Mouse (Mus musculus) heart, postnatal 0 days (tissue): ENCODE results near the gene Kif13a. TPM values are rescaled to one million over a fixed set of nuclear protein-coding genes. Genes with fewer than 3 reads are reported as not detected.

ENCODE experiments used
- ATAC-seq: fragments of 200-750 bp; cut with Nextera tagmentation; 2 replicates; pipeline ENCODE4 v1.8.0; 2017; ENCODE audit warnings: low read depth, moderate number of reproducible peaks, moderate library complexity; ENCODE audit not compliant: insufficient read depth
- DNase-seq: peaks from one replicate; pipeline ENCODE4 v3.0.0-alpha.2; 2016; ENCODE audit warnings: low spot score
- H3K27ac ChIP-seq: fragments of 300-500 bp; sonication (generic); 2 replicates; pipeline ENCODE4 v1.5.1; 2014; ENCODE audit warnings: low read depth, mild to moderate bottlenecking
- H3K27me3 ChIP-seq: fragments of 300-500 bp; sonication (generic); 2 replicates; pipeline ENCODE4 v1.6.1; 2014; ENCODE audit warnings: low read length, mixed read lengths; ENCODE audit not compliant: control insufficient read depth, insufficient read depth
- H3K36me3 ChIP-seq: fragments of 300-500 bp; sonication (generic); replicated peaks from 2 replicates; pipeline ENCODE4 v1.6.1; 2014; ENCODE audit warnings: low read length, mixed read lengths; ENCODE audit not compliant: control insufficient read depth, insufficient read depth
- H3K4me1 ChIP-seq: fragments of 300-500 bp; sonication (generic); 2 replicates; pipeline ENCODE4 v1.6.1; 2014; ENCODE audit warnings: antibody characterized with exemption; ENCODE audit not compliant: control insufficient read depth, insufficient read depth
- H3K4me2 ChIP-seq: fragments of 300-500 bp; sonication (generic); 2 replicates; pipeline ENCODE4 v1.6.1; 2014; ENCODE audit warnings: low read depth, mild to moderate bottlenecking, low read length, moderate library complexity
- H3K4me3 ChIP-seq: fragments of 300-500 bp; sonication (generic); 2 replicates; pipeline ENCODE4 v1.5.1; 2014; ENCODE audit warnings: low read depth, low read length
- H3K9ac ChIP-seq: fragments of 300-500 bp; sonication (generic); replicated peaks from 2 replicates; pipeline ENCODE4 v1.6.1; 2014; ENCODE audit warnings: low read depth, low read length, mixed read lengths
- H3K9me3 ChIP-seq: fragments of 300-500 bp; sonication (generic); replicated peaks from 2 replicates; pipeline ENCODE4 v1.6.1; 2016; ENCODE audit warnings: low read length; ENCODE audit not compliant: control insufficient read depth
- CTCF ChIP-seq: IDR thresholded peaks from 2 replicates; pipeline ENCODE4 v1.5.1; 2016; ENCODE audit warnings: antibody characterized with exemption, control low read depth, low read depth
- EP300 ChIP-seq: IDR thresholded peaks from 2 replicates; pipeline ENCODE4 v1.6.1; 2016; ENCODE audit warnings: antibody characterized with exemption, low read depth
- WGBS: fragments of 180-500 bp; shearing (Covaris S2); extraction: QIAGEN DNeasy Blood & Tissue Kit; methylation state at CpG from one replicate; pipeline ENCODE4 v1.1.7; 2014; 5-methylcytosine and 5-hydroxymethylcytosine counted together
- polyA plus RNA-seq: library from polyadenylated mRNA; unstranded; fragments of >200 nt; fragmentation: Nextera tagmentation; extraction: Ambion mirVana; gene quantifications from 2 replicates; pipeline ENCODE4 v1.2.1, GENCODE M21; 2015
- total RNA-seq: library from RNA; depleted of rRNA; stranded (reverse); fragments of >200 nt; gene quantifications from 2 replicates; pipeline ENCODE4 v1.2.3, GENCODE M21; 2014; ENCODE audit warnings: low replicate concordance

Kif13a gene
- total and polyA plus RNA-seq, 2 experiments from 2014 or later: 36.7 to 81.8 TPM

DNA sequence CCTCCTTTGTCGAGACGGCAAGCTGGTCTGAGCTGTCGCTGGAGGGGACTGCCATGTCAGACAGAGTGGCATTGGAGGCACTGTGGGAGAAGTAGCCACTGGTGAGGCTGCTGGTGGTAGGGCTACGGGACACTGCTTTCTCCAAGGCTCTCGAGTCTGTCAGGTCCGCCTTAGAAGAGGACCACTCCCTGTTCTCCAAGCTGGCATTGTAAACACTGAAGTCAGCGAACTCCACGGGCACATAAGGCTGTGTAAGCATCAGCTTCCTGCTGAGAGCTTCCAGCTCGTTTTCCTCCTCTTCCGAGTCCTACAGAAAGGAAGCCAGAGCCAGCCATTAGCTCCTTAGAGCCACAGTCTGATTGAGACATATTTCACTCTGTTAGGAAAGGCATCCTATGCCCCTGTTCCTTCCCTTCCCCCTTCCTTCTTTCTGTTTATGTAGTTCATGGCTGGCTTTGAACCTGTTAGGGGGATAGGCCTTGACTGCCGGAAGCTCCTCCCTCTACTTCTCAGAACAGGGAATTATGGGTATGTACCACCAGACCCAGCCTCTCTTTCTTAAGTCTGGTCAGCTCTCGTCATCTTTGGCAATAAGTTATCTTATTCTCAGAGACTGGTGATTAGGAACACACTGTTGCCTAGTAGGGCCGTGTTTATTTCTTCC lies 177.0 kb downstream of the Kif13a start:
- no peak for DNase-seq
- H3K36me3 ChIP-seq: peaks cover 62% of the 10 kb centered on the region
- ATAC-seq: no peak
- no peak overlapping the region for H3K9ac ChIP-seq
- H3K9me3 ChIP-seq: no peaks in the 10 kb centered on the region
- no peaks in the 10 kb centered on the region for H3K27me3 ChIP-seq
- H3K27ac ChIP-seq: no peak overlapping the region
- no peak overlapping the region for H3K4me2 ChIP-seq
- TF ChIP-seq EP300 (no peak), CTCF (no peak)
- WGBS: 78% methylated on average over 13 of the region's 13 CpGs
- no peaks in the 10 kb centered on the region for H3K4me1 ChIP-seq
- H3K4me3 ChIP-seq: no peak overlapping the region

DNA sequence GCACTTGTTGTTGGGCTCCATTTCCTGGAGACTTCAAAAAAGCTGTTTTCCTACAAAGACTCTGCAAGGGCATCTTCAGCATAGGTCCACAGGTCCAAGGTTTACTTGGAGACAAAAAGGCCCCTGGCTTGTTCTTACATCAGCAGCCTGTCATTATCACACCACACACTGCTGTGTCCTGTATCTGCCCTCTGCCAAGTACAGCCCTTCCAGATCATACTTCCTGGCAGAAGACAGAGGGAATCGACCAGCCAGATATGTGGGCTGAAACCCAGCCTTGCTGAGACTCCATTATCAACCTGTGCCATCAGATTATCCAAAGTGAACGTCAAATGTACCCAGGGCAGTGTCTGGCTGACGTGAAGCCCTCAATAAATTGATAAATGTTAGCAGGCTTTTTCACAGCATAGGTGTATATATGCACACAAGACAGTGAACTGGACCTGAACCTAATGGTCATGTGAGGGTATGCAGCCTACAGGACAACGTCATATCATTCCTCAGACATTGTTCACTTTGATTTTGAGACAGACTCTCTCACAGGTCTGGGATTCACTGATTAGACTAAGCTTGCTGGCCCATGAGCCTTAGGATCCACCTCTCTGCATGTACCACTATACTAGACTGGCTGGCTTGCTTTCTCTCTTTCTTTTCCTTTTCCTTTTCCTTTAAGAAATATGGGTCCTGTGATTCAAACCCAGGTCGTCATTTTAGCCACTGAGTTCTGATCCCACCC lies 181.4 kb downstream of the Kif13a start:
- 43% methylated on average over 5 of the region's 5 CpGs for WGBS
- no peak for ATAC-seq
- H3K4me1 ChIP-seq: no peaks in the 10 kb centered on the region

DNA sequence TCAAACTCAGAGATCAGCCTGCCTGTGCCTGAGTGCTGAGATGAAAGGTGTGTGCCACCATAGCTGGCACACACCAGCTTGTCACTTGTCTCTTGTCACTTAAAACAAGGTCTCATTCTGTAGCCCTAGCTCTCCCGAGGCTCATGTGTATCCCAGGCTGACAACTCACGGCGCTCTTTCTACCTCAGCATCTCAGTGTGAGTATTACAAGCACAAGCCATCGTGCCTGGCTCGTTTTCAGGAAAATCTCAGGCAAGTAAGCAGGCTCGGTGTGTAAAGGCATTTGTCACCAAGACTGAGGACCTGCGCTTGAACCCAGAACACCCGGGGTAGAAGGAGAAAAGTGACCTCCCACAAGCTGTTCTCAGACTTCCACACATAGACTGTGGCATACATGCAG lies 185.8 kb downstream of the Kif13a start:
- 65% methylated on average over 8 of the region's 8 CpGs for WGBS
- no peak for TF ChIP-seq EP300
- TF ChIP-seq CTCF: no peak
- ATAC-seq: no peak

More for the DNA sequence above, 181.4 kb downstream of the Kif13a start:
- no peak for DNase-seq
- H3K9ac ChIP-seq: no peak overlapping the region
- no peaks in the 10 kb centered on the region for H3K27me3 ChIP-seq
- H3K27ac ChIP-seq: no peak overlapping the region
- no peak for TF ChIP-seq CTCF
- TF ChIP-seq EP300: no peak
- H3K36me3 ChIP-seq: peaks cover 48% of the 10 kb centered on the region
- H3K4me2 ChIP-seq: no peak overlapping the region
- no peak overlapping the region for H3K4me3 ChIP-seq
- no peaks in the 10 kb centered on the region for H3K9me3 ChIP-seq

DNA sequence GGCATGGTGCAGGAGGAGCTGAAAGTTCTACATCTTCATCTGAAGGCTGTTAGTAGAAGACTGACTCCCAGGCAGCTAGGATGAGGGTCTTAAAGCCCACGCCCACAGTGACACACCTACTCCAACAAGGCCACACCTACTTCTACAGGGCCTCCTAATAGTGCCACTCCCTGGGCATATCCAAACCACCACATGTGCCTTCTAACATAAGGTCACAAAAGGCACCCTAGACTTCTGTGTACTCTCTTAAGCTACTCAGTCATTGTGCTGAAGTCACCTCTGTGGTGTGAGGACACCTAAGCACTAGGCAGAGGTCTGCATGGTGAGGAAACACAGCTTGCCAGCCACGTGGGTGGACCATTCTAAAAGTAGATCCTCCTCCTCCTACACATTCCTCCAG lies 187.3 kb downstream of the Kif13a start:
- H3K36me3 ChIP-seq: no peaks in the 10 kb centered on the region
- no peaks in the 10 kb centered on the region for H3K4me1 ChIP-seq
- DNase-seq: no peak
- TF ChIP-seq EP300 (no peak), CTCF (no peak)
- no peak overlapping the region for H3K4me2 ChIP-seq
- no peak; the same call in 1 of the 2 replicates for ATAC-seq
- H3K9me3 ChIP-seq: no peaks in the 10 kb centered on the region
- 38% methylated on average over 2 of the region's 2 CpGs for WGBS
- no peak overlapping the region for H3K9ac ChIP-seq
- no peak overlapping the region for H3K4me3 ChIP-seq
- H3K27ac ChIP-seq: no peak overlapping the region
- no peaks in the 10 kb centered on the region for H3K27me3 ChIP-seq

More for the DNA sequence above, 185.8 kb downstream of the Kif13a start:
- DNase-seq: no peak
- no peak overlapping the region for H3K4me3 ChIP-seq
- no peaks in the 10 kb centered on the region for H3K4me1 ChIP-seq
- no peak overlapping the region for H3K4me2 ChIP-seq
- H3K9ac ChIP-seq: no peak overlapping the region
- H3K27ac ChIP-seq: no peak overlapping the region
- H3K36me3 ChIP-seq: peaks cover 8% of the 10 kb centered on the region; the same call in 1 of the 2 replicates
- H3K27me3 ChIP-seq: no peaks in the 10 kb centered on the region
- no peaks in the 10 kb centered on the region for H3K9me3 ChIP-seq

DNA sequence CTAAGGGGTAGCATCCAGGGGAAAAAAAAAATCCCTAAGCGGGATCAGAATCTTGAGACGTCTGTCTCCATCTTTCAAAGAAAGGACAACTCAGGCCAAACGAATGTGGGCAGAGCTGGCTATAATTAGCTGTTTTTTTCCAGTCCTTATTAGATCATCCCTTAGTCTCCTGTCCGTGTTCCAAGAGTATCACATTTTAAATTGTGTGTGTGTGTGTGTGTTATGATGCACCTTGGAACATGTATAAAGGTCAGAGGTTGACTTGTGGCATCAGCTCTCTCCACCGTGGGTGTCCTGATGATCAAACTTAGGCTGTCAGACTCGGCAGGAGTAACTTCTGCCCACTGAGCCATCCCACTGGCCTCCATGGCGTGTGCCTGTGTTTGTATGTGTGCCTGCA lies 190.2 kb downstream of the Kif13a start:
- H3K27ac ChIP-seq: no peak overlapping the region
- no peak overlapping the region for H3K4me2 ChIP-seq
- H3K36me3 ChIP-seq: no peaks in the 10 kb centered on the region
- no peak overlapping the region for H3K9ac ChIP-seq
- TF ChIP-seq CTCF (no peak), EP300 (no peak)
- 53% methylated on average over 7 of the region's 7 CpGs for WGBS
- no peaks in the 10 kb centered on the region for H3K27me3 ChIP-seq
- H3K4me3 ChIP-seq: no peak overlapping the region
- ATAC-seq (no peak), DNase-seq (no peak)
- H3K4me1 ChIP-seq: no peaks in the 10 kb centered on the region
- H3K9me3 ChIP-seq: no peaks in the 10 kb centered on the region
